Mouse (Mus musculus) MEL (cell line): ENCODE results near the gene Acrbp. TPM values are rescaled to one million over a fixed set of nuclear protein-coding genes. Genes with fewer than 3 reads are reported as not detected.
A peak's percentile ranks its signal among the peaks of the same experiment; 100 is the strongest.

Experiments
- DNase-seq: peaks from one replicate; pipeline ENCODE4 v3.0.0; 2011; ENCODE audit warnings: low read depth, low spot score
- H3K27ac ChIP-seq: 2 replicates; pipeline ENCODE4 v1.5.1; 2012; ENCODE audit warnings: low read depth, mild to moderate bottlenecking, control low read depth, low read length, moderate library complexity; ENCODE audit not compliant: control insufficient read depth
- H3K27me3 ChIP-seq, 2 experiments: fragments of 150-350 bp in 1 of 2; sonication (generic) in 1 of 2; 2 replicates each; pipeline ENCODE4 v1.6.1; 2012; ENCODE audit warnings: low read length in 2 of 2, mild to moderate bottlenecking in 2 of 2, improper control_type of control experiment in 1 of 2, moderate library complexity in 1 of 2; ENCODE audit not compliant: insufficient read depth in 2 of 2, control insufficient read depth in 1 of 2
- H3K36me3 ChIP-seq, 2 experiments: 2 replicates each; pipeline ENCODE4 v1.6.1; 2012 to 2014; ENCODE audit warnings: low read length in 2 of 2, improper control_type of control experiment in 1 of 2, inconsistent platforms in 1 of 2, mild to moderate bottlenecking in 1 of 2; ENCODE audit not compliant: insufficient read depth in 2 of 2, control insufficient read depth in 1 of 2
- H3K4me1 ChIP-seq, 2 experiments: fragments of 150-350 bp in 1 of 2; sonication (generic) in 1 of 2; 2 replicates each; pipeline ENCODE4 v1.6.1; 2012; ENCODE audit warnings: low read length in 2 of 2, improper control_type of control experiment in 1 of 2, mild to moderate bottlenecking in 1 of 2; ENCODE audit not compliant: insufficient read depth in 2 of 2, control insufficient read depth in 1 of 2
- H3K4me3 ChIP-seq, 2 experiments: fragments of 150-350 bp in 1 of 2; sonication (generic) in 1 of 2; 2 replicates each; pipeline ENCODE4 v1.5.1; 2012; ENCODE audit warnings: low read depth in 2 of 2, low read length in 2 of 2, mild to moderate bottlenecking in 2 of 2, moderate library complexity in 2 of 2, control low read depth in 1 of 2, improper control_type of control experiment in 1 of 2; ENCODE audit not compliant: control insufficient read depth in 1 of 2, insufficient read depth in 1 of 2
- H3K79me2 ChIP-seq: 2 replicates; pipeline ENCODE4 v1.6.1; 2012; ENCODE audit warnings: mild to moderate bottlenecking, low read length, moderate library complexity; ENCODE audit not compliant: control insufficient read depth, poor library complexity, insufficient read depth
- H3K9ac ChIP-seq: 2 replicates; pipeline ENCODE4 v1.6.1; 2012; ENCODE audit warnings: low read depth, mild to moderate bottlenecking, control low read depth, low read length, moderate library complexity; ENCODE audit not compliant: control insufficient read depth, poor library complexity, severe bottlenecking
- H3K9me3 ChIP-seq: fragments of 150-350 bp; sonication (generic); replicated peaks from 2 replicates; pipeline ENCODE4 v1.6.1; 2012; ENCODE audit warnings: mild to moderate bottlenecking, low read length, improper control_type of control experiment, moderate library complexity; ENCODE audit not compliant: insufficient read depth
- CHD2 ChIP-seq: IDR thresholded peaks from 2 replicates; pipeline ENCODE4 v1.6.1; 2011; ENCODE audit warnings: low read length, improper control_type of control experiment
- CTCF ChIP-seq, 3 experiments: IDR thresholded peaks in 2 of 3; conservative IDR thresholded peaks in 1 of 3; 2 replicates each; pipeline ENCODE4 v1.5.1; 2011 to 2012; ENCODE audit warnings: low read length in 3 of 3, low read depth in 2 of 3, mild to moderate bottlenecking in 2 of 3, improper control_type of control experiment in 1 of 3, inconsistent platforms in 1 of 3, mixed read lengths in 1 of 3, moderate library complexity in 1 of 3; ENCODE audit not compliant: control insufficient read depth in 1 of 3, insufficient read depth in 1 of 3, poor library complexity in 1 of 3, severe bottlenecking in 1 of 3
- ELF1 ChIP-seq: IDR thresholded peaks from 2 replicates; pipeline ENCODE4 v1.6.1; 2014; ENCODE audit warnings: low read depth, mild to moderate bottlenecking, inconsistent platforms, low read length, improper control_type of control experiment, moderate library complexity
- EP300 ChIP-seq, 2 experiments: IDR thresholded peaks; 2 replicates each; pipeline ENCODE4 v1.6.1; 2011; ENCODE audit warnings: improper control_type of control experiment in 2 of 2, low read length in 2 of 2, low read depth in 1 of 2, mild to moderate bottlenecking in 1 of 2
- ETS1 ChIP-seq: IDR thresholded peaks from 2 replicates; pipeline ENCODE4 v1.6.1; 2012; ENCODE audit warnings: low read depth, mild to moderate bottlenecking, inconsistent platforms, low read length, improper control_type of control experiment, moderate library complexity
- GABPA ChIP-seq: IDR thresholded peaks from 2 replicates; pipeline ENCODE4 v1.6.1; 2012; ENCODE audit warnings: low read depth, mild to moderate bottlenecking, inconsistent platforms, low read length, improper control_type of control experiment, moderate library complexity
- KAT2A ChIP-seq: conservative IDR thresholded peaks from 2 replicates; pipeline ENCODE4 v1.6.1; 2012; ENCODE audit warnings: low read depth, low read length, improper control_type of control experiment, inconsistent platforms
- MAFK ChIP-seq: IDR thresholded peaks from 2 replicates; pipeline ENCODE4 v1.6.1; 2011; ENCODE audit warnings: low read depth, mild to moderate bottlenecking, low read length, improper control_type of control experiment, borderline replicate concordance
- MAX ChIP-seq: IDR thresholded peaks from 2 replicates; pipeline ENCODE4 v1.6.1; 2011; ENCODE audit warnings: low read length, improper control_type of control experiment
- MEF2A ChIP-seq: IDR thresholded peaks from 2 replicates; pipeline ENCODE4 v1.6.1; 2014; ENCODE audit warnings: low read depth, mild to moderate bottlenecking, inconsistent platforms, low read length, improper control_type of control experiment; ENCODE audit not compliant: poor library complexity, insufficient replicate concordance, severe bottlenecking; ENCODE audit errors: extremely low read depth
- MXI1 ChIP-seq: IDR thresholded peaks from 2 replicates; pipeline ENCODE4 v1.6.1; 2011; ENCODE audit warnings: mild to moderate bottlenecking, low read depth, low read length, improper control_type of control experiment
- MYB ChIP-seq: IDR thresholded peaks from 2 replicates; pipeline ENCODE4 v1.6.1; 2011; ENCODE audit warnings: mild to moderate bottlenecking, low read depth, low read length, improper control_type of control experiment
- MYC ChIP-seq: IDR thresholded peaks from 2 replicates; pipeline ENCODE4 v1.6.1; 2011; ENCODE audit warnings: low read depth, mild to moderate bottlenecking, low read length, improper control_type of control experiment, moderate library complexity
- NELFE ChIP-seq: IDR thresholded peaks from 2 replicates; pipeline ENCODE4 v1.6.1; 2011; ENCODE audit warnings: low read depth, low read length, improper control_type of control experiment
- NRF1 ChIP-seq: IDR thresholded peaks from 2 replicates; pipeline ENCODE4 v1.6.1; 2014; ENCODE audit warnings: low read depth, mild to moderate bottlenecking, inconsistent platforms, low read length, improper control_type of control experiment, moderate library complexity; ENCODE audit not compliant: poor library complexity, insufficient read depth, severe bottlenecking
- POLR2A ChIP-seq, 2 experiments: IDR thresholded peaks; 2 replicates each; pipeline ENCODE4 v1.6.1; 2011 to 2012; ENCODE audit warnings: low read length in 2 of 2, mild to moderate bottlenecking in 2 of 2, control low read depth in 1 of 2, improper control_type of control experiment in 1 of 2, low read depth in 1 of 2, moderate library complexity in 1 of 2; ENCODE audit not compliant: control insufficient read depth in 1 of 2, insufficient read depth in 1 of 2, poor library complexity in 1 of 2
- POLR2AphosphoS5 ChIP-seq: IDR thresholded peaks from 2 replicates; pipeline ENCODE4 v1.6.1; 2012; ENCODE audit warnings: low read depth, borderline replicate concordance, mild to moderate bottlenecking, inconsistent platforms, low read length, moderate library complexity, mixed read lengths
- RAD21 ChIP-seq: IDR thresholded peaks from 2 replicates; pipeline ENCODE4 v1.6.1; 2011; ENCODE audit warnings: mild to moderate bottlenecking, low read depth, low read length, improper control_type of control experiment
- SIN3A ChIP-seq: IDR thresholded peaks from 2 replicates; pipeline ENCODE4 v1.6.1; 2012; ENCODE audit warnings: low read length, improper control_type of control experiment, inconsistent platforms
- TAL1 ChIP-seq: IDR thresholded peaks from 2 replicates; pipeline ENCODE4 v1.6.1; 2012; ENCODE audit warnings: mild to moderate bottlenecking, inconsistent platforms, low read length, moderate library complexity, mixed read lengths
- TBP ChIP-seq: IDR thresholded peaks from 2 replicates; pipeline ENCODE4 v1.8.0; 2011; ENCODE audit warnings: low read depth, low read length, improper control_type of control experiment
- UBTF ChIP-seq: IDR thresholded peaks from 2 replicates; pipeline ENCODE4 v1.6.1; 2012; ENCODE audit warnings: low read depth, mild to moderate bottlenecking, inconsistent platforms, low read length, improper control_type of control experiment, moderate library complexity, borderline replicate concordance; ENCODE audit not compliant: insufficient read depth
- USF1 ChIP-seq: IDR thresholded peaks from 2 replicates; pipeline ENCODE4 v1.6.1; 2014; ENCODE audit warnings: low read depth, mild to moderate bottlenecking, inconsistent platforms, low read length, improper control_type of control experiment, moderate library complexity
- USF2 ChIP-seq, 2 experiments: IDR thresholded peaks; 2 replicates each; pipeline ENCODE4 v1.6.1; 2011 to 2012; ENCODE audit warnings: improper control_type of control experiment in 2 of 2, low read length in 2 of 2, borderline replicate concordance in 1 of 2, inconsistent platforms in 1 of 2, low read depth in 1 of 2, mild to moderate bottlenecking in 1 of 2; ENCODE audit not compliant: insufficient read depth in 1 of 2
- ZC3H11A ChIP-seq: IDR thresholded peaks from 2 replicates; pipeline ENCODE4 v1.6.1; 2012; ENCODE audit warnings: low read depth, mild to moderate bottlenecking, inconsistent platforms, low read length, improper control_type of control experiment
- ZKSCAN1 ChIP-seq: IDR thresholded peaks from 2 replicates; pipeline ENCODE4 v1.6.1; 2012; ENCODE audit warnings: low read depth, mild to moderate bottlenecking, inconsistent platforms, low read length, improper control_type of control experiment, moderate library complexity
- ZMIZ1 ChIP-seq: IDR thresholded peaks from 2 replicates; pipeline ENCODE4 v1.6.1; 2012; ENCODE audit warnings: low read depth, mild to moderate bottlenecking, inconsistent platforms, low read length, improper control_type of control experiment, moderate library complexity
- polyA plus RNA-seq, 2 experiments: library from polyadenylated mRNA; stranded (reverse) in 1 of 2; unstranded in 1 of 2; fragments of >175 nt in 1 of 2; fragments of >200 nt in 1 of 2; gene quantifications; 2 replicates each; pipeline versions ENCODE4 v1.2.1 to v1.2.4; 2012; ENCODE audit warnings: low replicate concordance in 2 of 2, low read depth in 1 of 2; ENCODE audit not compliant: insufficient read length in 2 of 2, insufficient read depth in 1 of 2, missing spikeins in 1 of 2
- total RNA-seq: library from RNA; depleted of rRNA; stranded (reverse); fragments of 300-350 nt; gene quantifications from 2 replicates; pipeline ENCODE4 v1.2.3, GENCODE M21; 2012

Gene Acrbp
- total and polyA plus RNA-seq, 3 experiments: 3.3 to 5.3 TPM; not detected in 1

GRCm38 (mm10) chr6:125008586-125009128 is 40.8 kb upstream of the Acrbp start (continued):
- TF ChIP-seq TBP (peak; percentile 92), MAFK (no peak), POLR2AphosphoS5 (no peak), MXI1 (peak; percentile 90), MYB (no peak; the same call in 1 of the 2 replicates), UBTF (no peak), RAD21 (no peak), ZKSCAN1 (no peak), EP300 (IDR thresholded peaks at IDR 0.05; ENCODE audit: low read depth in 1 of 2, low read length in 2 of 2) (peak in 1 of 2 experiments; percentile 21; a peak in 1 of 4 replicates), SIN3A (peak; percentile 93), ZC3H11A (no peak)

DNA sequence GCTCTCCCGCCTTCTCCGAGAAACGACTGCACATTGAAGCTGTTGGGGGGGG is 40.5 kb upstream of the Acrbp start, which contains the start of gene Zfp384:
TSS of gene Zfp384 (plus strand) at position 17 of the 52 bp plus-strand sequence.
- no peak for DNase-seq
- Histone ChIP-seq H3K9ac (peak within 1 kb of the TSS; percentile 95), H3K9me3 (no peaks in the 10 kb centered on the region), H3K4me3 (peak within 1 kb of the TSS; percentile 65 to 94), H3K79me2 (peaks cover 36% of the 10 kb centered on the region), H3K4me1 (peaks cover 3 to 15% of the 10 kb centered on the region in 2 experiments), H3K36me3 (peaks cover 2 to 28% of the 10 kb centered on the region in 2 experiments), H3K27ac (peak within 1 kb of the TSS; percentile 98), H3K27me3 (no peaks in the 10 kb centered on the region)
- TF ChIP-seq ZMIZ1 (no peak), SIN3A (no peak), CTCF (IDR thresholded peaks at IDR 0.05 in 2 of 3, conservative IDR thresholded peaks at IDR 0.05 in 1 of 3; ENCODE audit: control insufficient read depth in 1 of 3, insufficient read depth in 1 of 3, low read depth in 2 of 3, low read length in 3 of 3, poor library complexity in 1 of 3, severe bottlenecking in 1 of 3) (no peak)

GRCm38 (mm10) chr6:125009181-125010073 is 40.1 kb upstream of the Acrbp start:
- peak; percentile 93 for DNase-seq
- Histone ChIP-seq H3K4me3 (peak overlapping the region; percentile 51 to 88), H3K36me3 (peaks cover 6 to 28% of the 10 kb centered on the region in 2 experiments), H3K27ac (peak overlapping the region; percentile 94), H3K9me3 (no peaks in the 10 kb centered on the region), H3K9ac (peak overlapping the region; percentile 93), H3K4me1 (peaks cover 3 to 15% of the 10 kb centered on the region in 2 experiments), H3K27me3 (no peaks in the 10 kb centered on the region), H3K79me2 (peaks cover 36% of the 10 kb centered on the region)
- TF ChIP-seq ZC3H11A (no peak), RAD21 (no peak), ELF1 (peak; percentile 74), USF2 (IDR thresholded peaks at IDR 0.05; ENCODE audit: borderline replicate concordance in 1 of 2, insufficient read depth in 1 of 2, low read depth in 1 of 2, low read length in 2 of 2) (no peak), TAL1 (no peak), KAT2A (no peak; the same call in 1 of the 2 replicates), USF1 (no peak), MYB (no peak), ETS1 (no peak), GABPA (no peak), NELFE (peak; percentile 22; the same call in 1 of the 2 replicates), MEF2A (no peak), NRF1 (no peak), ZKSCAN1 (no peak), EP300 (IDR thresholded peaks at IDR 0.05; ENCODE audit: low read depth in 1 of 2, low read length in 2 of 2) (0 out of 4 replicates have a peak, but pooled peaks of 1 of the 2 experiments have one; percentile 9), MAX (no peak), MYC (no peak), CHD2 (no peak), POLR2A (IDR thresholded peaks at IDR 0.05; ENCODE audit: control insufficient read depth in 1 of 2, insufficient read depth in 1 of 2, low read depth in 1 of 2, low read length in 2 of 2, poor library complexity in 1 of 2) (peak; percentile 62 to 75)
